Mouse (Mus musculus): ENCODE data around the gene Slc3a1. TPM values are rescaled to one million over a fixed set of nuclear protein-coding genes. Genes with fewer than 3 reads are reported as not detected.

Slc3a1 gene
- polyA plus RNA-seq, 1 experiment from 2014 or later: 121 TPM

DNA sequence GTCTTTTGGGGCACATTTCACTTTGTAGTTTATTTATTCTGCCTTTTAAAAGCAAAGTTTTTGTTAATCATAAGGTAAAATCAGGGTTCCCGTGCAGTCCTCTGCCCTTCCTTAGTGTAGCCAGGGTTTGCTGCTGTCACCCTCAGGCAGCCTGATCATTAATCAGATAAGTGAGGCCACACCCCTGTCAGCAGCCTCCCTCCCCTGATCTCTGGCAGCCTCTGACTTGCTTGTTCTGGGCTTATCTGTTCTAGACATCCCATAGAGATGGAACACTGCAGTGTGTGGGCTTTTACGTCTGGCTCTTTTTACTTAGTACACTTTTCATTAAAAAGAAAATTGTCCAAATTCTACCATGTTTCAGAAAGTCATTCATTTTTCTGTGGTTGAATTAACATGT, 75.1 kb downstream of the Slc3a1 start:
- Histone ChIP-seq H3K36me3 (ENCODE audit: control insufficient read depth, insufficient read depth) (peaks cover 9% of the 10 kb centered on the region; the same call in 1 of the 2 replicates), H3K9ac (ENCODE audit: low read depth, low read length) (no peak overlapping the region), H3K9me3 (ENCODE audit: control insufficient read depth) (no peaks in the 10 kb centered on the region), H3K4me3 (ENCODE audit: low read depth, low read length) (no peak overlapping the region), H3K27ac (ENCODE audit: low read depth, low read length) (no peak overlapping the region), H3K4me2 (replicated peaks; ENCODE audit: low read depth) (no peak overlapping the region), H3K4me1 (replicated peaks; ENCODE audit: control insufficient read depth, insufficient read depth, low read length) (no peaks in the 10 kb centered on the region), H3K27me3 (replicated peaks; ENCODE audit: control insufficient read depth, insufficient read depth, low read length) (no peaks in the 10 kb centered on the region)
- WGBS: 20% methylated on average over 2 of the region's 2 CpGs
- ATAC-seq: no peak
- no peak for TF ChIP-seq CTCF (IDR thresholded peaks at IDR 0.05; ENCODE audit: low read depth)

DNA sequence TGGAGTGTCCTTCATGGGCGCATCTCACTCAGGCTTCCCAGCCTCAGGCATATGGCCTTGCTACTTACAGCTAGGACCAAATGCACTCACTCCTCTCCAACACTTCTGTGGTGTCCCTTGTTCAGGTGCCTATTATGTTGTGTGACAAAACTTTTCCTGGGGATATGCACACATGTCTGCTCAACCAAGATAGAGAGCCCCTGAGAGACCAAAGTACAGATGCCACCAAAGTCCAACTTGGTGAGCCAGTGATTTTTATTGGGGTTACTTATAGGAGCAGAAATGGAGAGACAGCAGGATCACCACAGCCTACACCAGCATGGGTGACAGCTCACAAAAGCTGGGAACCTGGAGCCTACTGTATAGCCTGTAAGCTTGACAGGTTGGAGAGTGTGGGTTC, 82.5 kb downstream of the Slc3a1 start:
- H3K4me1 ChIP-seq (replicated peaks; ENCODE audit: control insufficient read depth, insufficient read depth, low read length): no peaks in the 10 kb centered on the region
- H3K9me3 ChIP-seq (ENCODE audit: control insufficient read depth): no peaks in the 10 kb centered on the region
- H3K36me3 ChIP-seq (ENCODE audit: control insufficient read depth, insufficient read depth): no peaks in the 10 kb centered on the region
- H3K27me3 ChIP-seq (replicated peaks; ENCODE audit: control insufficient read depth, insufficient read depth, low read length): no peaks in the 10 kb centered on the region
- peak; percentile 73 for ATAC-seq
- TF ChIP-seq CTCF (IDR thresholded peaks at IDR 0.05; ENCODE audit: low read depth): no peak
- no peak overlapping the region for H3K27ac ChIP-seq (ENCODE audit: low read depth, low read length)
- H3K9ac ChIP-seq (ENCODE audit: low read depth, low read length): no peak overlapping the region
- no peak overlapping the region for H3K4me3 ChIP-seq (ENCODE audit: low read depth, low read length)
- H3K4me2 ChIP-seq (replicated peaks; ENCODE audit: low read depth): 0 out of 2 replicates have a peak overlapping the region, but pooled peaks have one; percentile 7
- 97% methylated on average over 1 of the region's 1 CpGs for WGBS

DNA sequence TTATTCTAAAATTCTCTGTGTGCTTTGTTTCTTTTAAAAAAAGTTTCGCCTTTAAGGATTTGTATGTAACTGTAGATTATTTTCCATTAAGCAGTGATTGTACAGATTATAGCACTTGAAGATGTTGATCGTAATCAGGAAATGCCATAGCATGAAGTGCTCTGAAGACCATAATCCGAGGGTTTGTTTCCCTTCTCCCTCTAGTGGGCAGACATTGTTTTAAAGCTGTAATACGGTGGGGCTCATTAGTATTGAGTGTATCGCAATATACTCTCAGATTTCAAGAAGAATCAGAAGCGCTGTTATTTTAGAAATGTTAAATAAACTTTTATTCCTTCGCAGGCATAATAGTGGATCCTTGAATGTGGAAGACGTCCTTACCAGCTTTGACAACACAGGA, 85.3 kb downstream of the Slc3a1 start:
- no peaks in the 10 kb centered on the region for H3K36me3 ChIP-seq (ENCODE audit: control insufficient read depth, insufficient read depth)
- WGBS: 79% methylated on average over 8 of the region's 8 CpGs
- no peak overlapping the region for H3K4me2 ChIP-seq (replicated peaks; ENCODE audit: low read depth)
- H3K27ac ChIP-seq (ENCODE audit: low read depth, low read length): no peak overlapping the region
- no peaks in the 10 kb centered on the region for H3K9me3 ChIP-seq (ENCODE audit: control insufficient read depth)
- H3K27me3 ChIP-seq (replicated peaks; ENCODE audit: control insufficient read depth, insufficient read depth, low read length): no peaks in the 10 kb centered on the region
- no peak for ATAC-seq
- no peak overlapping the region for H3K4me3 ChIP-seq (ENCODE audit: low read depth, low read length)
- H3K4me1 ChIP-seq (replicated peaks; ENCODE audit: control insufficient read depth, insufficient read depth, low read length): no peaks in the 10 kb centered on the region
- no peak overlapping the region for H3K9ac ChIP-seq (ENCODE audit: low read depth, low read length)
- peak; percentile 49 for TF ChIP-seq CTCF (IDR thresholded peaks at IDR 0.05; ENCODE audit: low read depth)

Other genes starting within 250 kb of the Slc3a1 start
- gene Lrpprc, start 237.6 kb upstream of the Slc3a1 start, polyA plus RNA-seq (2015; fragmentation: Nextera tagmentation; extraction: Ambion mirVana): 15.3 and 15.9 TPM in 2 replicates
- gene Ppm1b, start 71.6 kb upstream of the Slc3a1 start, polyA plus RNA-seq (2015; fragmentation: Nextera tagmentation; extraction: Ambion mirVana): 59.2 and 64.3 TPM in 2 replicates
- 13.7 and 13.8 TPM in 2 replicates for gene Prepl, start 61.9 kb downstream of the Slc3a1 start, polyA plus RNA-seq (2015; fragmentation: Nextera tagmentation; extraction: Ambion mirVana)
- 7.7 and 9.2 TPM in 2 replicates for gene Camkmt, start 62.2 kb downstream of the Slc3a1 start, polyA plus RNA-seq (2015; fragmentation: Nextera tagmentation; extraction: Ambion mirVana)